Mouse (Mus musculus) kidney, postnatal 25 days (tissue): ENCODE results near the gene Flt3.

Source experiments
- DNase-seq, 2 experiments: peaks; one replicate each; pipeline ENCODE4 v3.0.0; 2021; ENCODE audit warnings: mixed read lengths in 2 of 2

Flt3 gene

DNA sequence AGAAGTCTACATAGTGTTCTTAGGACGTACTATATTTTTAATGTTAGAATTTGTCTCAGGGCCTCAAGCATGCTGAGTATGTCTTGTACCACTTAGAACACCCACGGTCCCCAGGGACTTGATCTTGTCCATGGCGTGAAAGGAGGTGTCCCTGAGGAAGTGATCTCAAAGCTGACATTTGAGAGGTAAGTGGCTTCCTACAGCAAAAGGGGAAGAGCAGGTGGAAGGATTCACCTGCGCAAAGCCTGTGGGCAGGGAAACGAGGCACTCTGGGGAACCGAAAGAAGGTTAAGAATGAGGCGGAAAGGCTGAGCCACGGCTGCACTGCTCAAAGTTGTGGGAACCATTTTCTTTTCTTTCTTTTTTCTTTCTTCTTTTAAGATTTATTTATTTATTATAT, 48.4 kb downstream of the Flt3 start:
- DNase-seq: no peak

GRCm38 (mm10) chr5:147345981-147346380, 54.3 kb downstream of the Flt3 start:
- no peak for DNase-seq

- no peak for DNase-seq
These were observed 56.4 kb downstream of the Flt3 start for GRCm38 (mm10) chr5:147343904-147344303.

DNA sequence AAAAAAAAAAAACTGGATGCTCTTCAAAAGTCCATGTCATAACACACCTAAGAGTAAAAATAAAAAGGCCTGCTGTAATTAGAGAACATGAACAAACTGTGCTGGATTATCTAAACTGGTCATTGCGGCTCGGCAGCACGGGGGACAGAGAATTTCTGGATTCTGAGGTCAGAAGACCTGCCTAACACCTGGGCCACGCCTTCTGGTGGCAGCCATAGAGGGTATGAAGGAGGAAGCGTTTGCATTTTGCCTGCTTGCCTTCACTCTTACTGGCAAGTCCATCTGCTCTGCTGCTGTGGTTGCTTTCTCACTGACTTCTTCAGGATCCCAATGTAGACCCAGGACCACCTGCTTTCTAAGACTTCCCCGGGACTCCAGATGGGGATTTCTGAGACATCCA, 57.4 kb downstream of the Flt3 start:
- DNase-seq: no peak

DNA sequence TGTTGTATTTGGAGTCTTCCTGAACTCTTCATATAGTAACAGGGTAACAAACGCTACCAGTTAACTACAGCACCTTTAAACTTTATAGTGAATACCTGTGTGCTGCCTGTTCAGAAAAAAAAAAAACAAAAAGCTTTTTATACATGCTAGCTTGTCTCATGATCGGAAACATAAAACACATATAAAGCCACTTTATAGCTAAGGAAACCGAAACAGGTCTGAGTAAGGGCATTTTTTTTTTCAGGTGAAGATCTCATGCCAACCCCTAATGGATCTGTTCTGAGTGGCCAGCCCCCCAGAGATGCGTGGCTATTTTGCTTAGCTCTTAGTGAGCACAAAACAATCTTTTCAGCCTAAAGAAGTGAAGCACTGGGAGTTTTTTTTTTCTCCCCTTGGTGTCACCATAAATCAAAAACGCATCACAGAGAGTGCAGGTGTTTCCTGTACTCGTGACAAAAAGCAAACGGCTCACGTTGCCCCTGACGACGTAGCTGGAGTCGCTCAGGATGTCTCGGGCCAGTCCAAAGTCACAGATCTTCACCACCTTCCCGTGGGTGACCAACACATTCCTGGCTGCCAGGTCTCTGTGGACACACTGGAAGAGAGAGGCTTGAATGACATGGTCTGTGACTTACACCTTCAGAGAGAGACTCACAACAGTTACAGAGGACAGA, 59.4 kb downstream of the Flt3 start:
- peak; percentile 11 to 44 for DNase-seq

DNA sequence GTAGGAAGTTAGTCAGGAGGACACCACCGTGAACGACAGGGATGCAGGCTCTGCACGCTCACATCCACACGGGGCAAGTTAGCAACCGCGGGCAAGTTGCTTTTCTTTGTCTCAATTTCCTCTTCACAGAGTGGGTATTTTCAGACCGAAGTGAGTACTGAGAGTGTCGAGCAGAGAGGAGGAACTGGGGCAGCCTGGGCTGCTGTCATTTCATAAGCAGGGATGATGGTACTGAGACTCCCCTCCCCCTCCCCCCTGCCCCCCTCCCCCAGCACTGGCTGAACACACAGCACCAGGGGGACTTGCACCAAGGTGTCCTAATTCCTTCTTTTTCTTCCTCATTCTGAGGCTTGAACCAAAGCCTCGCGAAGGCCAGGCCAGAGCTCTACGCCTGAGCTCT, 60.7 kb downstream of the Flt3 start:
- no peak for DNase-seq

DNA sequence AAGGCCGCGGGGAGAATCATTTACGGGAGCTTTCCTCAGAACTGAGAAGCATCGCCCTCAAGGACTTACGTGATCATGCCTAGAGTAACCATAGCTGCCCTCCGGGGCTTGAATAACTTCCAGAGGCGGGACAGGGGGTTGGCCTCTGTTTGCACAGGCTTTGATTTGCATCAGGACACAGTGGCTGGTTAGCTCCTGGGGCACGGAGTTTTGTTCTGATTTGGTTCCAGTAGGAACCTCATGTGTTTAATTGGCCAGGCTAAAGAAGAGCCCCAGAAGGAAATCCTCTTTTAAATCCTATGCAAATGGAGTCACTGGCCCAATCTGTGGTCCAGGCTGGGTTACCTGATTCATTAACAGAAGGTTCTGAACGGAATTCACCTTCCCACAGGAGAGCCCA, 61.3 kb downstream of the Flt3 start:
- no peak for DNase-seq

- DNase-seq: no peak
These were observed 67.6 kb downstream of the Flt3 start for GRCm38 (mm10) chr5:147332711-147333110.

DNA sequence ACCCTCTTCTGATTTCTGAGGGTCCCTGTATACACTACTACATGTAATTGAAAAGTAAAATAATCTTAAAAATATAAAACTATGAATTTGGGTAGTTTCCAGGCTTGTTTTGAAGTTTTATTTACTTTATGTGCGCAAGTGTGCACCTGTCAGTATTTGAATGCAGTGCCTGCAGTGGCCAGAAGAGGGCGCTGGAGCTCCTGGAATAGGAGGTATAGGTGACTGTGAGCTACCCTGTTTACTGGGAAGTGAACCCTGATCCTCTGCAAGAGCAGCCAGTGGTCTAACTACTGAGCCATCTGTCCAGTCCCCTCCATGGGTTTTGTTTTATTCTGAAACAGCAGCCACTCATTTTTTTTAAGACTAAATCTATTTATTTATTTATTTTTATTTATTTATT, 68.7 kb downstream of the Flt3 start:
- peak in 1 of 2 experiments; percentile 67 for DNase-seq

DNA sequence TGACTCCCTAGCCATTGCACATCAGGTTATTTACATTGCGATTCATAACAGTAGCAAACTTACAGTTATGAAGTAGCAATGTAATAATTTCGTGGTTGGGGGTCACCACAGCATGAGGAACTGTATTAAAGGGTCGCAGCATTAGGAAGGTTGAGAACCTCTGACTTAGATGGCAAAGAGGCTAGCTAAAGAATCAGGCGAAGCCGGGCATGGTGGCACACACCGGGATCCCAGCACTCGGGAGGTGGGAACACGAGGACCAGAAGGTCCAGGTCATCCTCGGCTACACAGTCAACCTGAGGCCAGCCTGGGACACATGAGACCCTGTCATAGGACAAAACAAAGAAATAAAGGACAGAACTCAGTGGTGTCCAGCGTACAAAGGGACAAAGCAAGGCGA, 70.3 kb downstream of the Flt3 start:
- DNase-seq: no peak

- no peak for DNase-seq
These were observed 72.7 kb downstream of the Flt3 start for GRCm38 (mm10) chr5:147327636-147328035.

DNA sequence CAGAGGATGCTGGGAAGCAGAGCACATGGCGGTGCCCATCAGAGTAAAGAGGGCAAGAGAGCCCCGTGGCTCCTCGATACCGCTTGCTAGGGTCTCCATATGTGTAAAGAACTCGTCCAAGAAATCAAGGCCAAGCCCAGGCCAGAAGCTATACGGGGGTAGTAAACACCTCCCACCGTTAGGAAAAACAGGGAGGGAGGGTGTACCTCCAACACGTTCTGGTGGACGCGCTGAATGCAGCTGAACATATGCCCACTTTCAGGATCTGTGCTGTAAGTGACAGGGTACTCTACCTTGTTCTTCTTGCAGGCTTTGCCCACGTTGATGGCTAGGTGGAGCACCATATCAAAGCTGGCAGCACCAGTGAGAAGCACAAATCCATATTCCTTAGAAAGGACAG, 74.4 kb downstream of the Flt3 start:
- no peak for DNase-seq

GRCm38 (mm10) chr5:147323237-147323917, 76.9 kb downstream of the Flt3 start:
- peak; percentile 64 to 83 for DNase-seq

GRCm38 (mm10) chr5:147322183-147322582, 78.1 kb downstream of the Flt3 start, which contains the start of gene Urad:
Gene Urad (minus strand): TSS chr5:147322440.
- no peak for DNase-seq

DNA sequence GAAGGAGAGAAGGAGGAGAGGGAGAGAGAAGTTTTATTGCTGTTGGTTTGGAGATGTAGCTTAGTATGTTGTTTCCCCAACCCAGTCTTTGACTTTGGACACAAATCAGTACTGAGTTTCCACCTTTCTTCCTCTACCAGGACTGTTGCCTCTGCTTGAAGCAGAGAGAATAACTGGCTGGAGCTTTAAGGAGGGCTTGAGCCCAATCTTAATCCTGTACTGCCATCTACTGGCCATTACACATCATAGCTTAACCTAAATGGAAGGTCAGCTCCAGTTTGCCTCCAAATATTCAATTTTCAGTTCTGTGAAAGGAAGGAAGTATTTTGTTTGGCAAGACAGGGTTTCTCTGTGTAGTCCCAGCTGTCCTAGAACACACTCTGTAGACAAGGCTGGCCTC, 80.6 kb downstream of the Flt3 start:
- peak; percentile 20 for DNase-seq

- DNase-seq: peak in 1 of 2 experiments; percentile 20
These were observed 82.3 kb downstream of the Flt3 start for GRCm38 (mm10) chr5:147317991-147318390.

DNA sequence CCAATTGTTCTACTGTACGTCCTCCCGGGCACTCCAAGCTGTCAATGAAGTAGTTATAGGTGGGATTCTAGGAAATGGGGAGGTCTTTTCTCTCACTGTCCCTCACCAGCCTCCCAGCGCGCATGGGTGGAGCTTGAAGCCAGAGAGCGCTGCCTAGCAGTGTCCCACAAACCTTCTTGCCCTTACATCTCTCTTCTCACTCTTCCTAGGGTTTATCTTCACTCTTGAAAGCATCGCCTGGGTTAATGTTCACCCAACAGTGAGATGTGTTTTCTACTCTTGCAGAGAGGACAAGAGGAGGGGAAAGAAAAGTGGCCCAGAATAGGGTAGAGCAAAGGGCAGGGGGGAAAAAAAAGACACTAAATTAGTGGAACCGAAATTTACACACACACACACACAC, 83.0 kb downstream of the Flt3 start:
- DNase-seq: no peak

DNA sequence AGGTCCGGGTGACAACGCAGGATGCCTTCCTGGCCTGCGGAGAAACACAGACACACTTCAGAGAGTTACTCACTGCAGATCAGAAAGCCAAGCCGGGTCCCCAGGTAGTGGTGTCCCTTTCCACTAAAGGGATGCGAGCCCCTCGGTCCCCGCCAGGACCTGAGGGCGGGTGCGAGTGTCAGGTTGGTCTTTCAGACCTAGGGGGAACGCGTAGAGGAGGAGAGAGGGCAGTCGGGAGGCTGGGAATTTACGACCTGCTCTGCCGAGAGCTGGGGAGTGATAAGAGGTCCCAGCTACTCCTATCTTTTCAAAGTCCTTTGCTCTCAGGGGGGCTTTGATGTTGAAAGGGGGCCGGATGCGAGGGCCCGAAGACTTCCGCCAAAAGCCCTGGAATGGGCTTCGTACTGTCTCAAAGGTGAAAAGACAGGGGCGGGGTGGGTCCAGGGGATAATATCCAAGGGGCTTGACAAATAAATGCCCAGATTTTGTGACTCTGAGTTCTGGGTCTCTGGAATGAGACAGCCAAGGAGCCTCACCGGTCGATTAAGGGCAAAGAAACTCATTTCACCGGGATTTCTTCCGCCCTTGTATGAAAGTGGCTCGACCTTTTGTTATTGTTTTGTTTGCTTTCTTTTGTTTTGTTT, 84.7 kb downstream of the Flt3 start:
- DNase-seq: no peak

DNA sequence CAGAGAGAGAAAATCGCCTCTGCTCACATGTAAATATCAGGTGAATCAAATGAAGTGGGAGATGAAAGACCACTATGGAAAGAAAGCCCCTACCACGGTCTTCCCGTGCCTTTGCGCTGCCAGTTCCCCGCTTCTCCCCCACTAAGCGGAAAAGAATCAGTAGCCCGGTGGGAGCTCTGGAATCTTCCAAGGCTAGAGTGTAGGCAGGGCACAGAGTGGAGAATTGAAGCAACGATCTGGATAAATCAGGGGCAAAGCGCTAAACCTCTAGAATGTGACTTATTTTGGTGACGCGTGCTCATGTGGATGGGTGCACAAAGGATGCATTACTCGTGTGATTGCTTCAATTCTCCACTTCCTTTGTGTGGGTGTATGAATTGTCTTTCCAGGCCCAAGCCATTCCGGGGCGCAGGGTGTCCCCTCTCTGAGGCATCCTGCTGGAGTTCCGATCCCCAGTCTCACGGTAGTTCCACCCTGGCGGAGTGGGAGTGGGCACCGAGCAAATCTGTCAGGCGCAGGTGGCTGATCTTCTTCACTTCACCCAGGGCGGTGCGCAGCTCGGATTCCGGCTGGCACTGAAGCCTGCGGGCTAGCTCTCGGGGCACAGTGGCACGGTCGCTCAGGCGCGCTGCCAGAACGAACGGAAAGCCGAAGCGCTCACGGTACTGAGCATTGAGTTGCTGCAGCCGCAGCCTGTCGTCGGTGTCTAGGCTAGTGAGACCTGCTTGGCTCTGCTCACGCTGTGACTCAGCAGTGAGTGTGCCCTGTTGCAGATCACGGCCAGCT, 85.5 kb downstream of the Flt3 start:
- DNase-seq: no peak

- peak in 1 of 2 experiments; percentile 11 for DNase-seq
These were observed 87.2 kb downstream of the Flt3 start for GRCm38 (mm10) chr5:147312830-147313685.

- DNase-seq: no peak
These were observed 90.5 kb downstream of the Flt3 start for GRCm38 (mm10) chr5:147309786-147310185.

DNA sequence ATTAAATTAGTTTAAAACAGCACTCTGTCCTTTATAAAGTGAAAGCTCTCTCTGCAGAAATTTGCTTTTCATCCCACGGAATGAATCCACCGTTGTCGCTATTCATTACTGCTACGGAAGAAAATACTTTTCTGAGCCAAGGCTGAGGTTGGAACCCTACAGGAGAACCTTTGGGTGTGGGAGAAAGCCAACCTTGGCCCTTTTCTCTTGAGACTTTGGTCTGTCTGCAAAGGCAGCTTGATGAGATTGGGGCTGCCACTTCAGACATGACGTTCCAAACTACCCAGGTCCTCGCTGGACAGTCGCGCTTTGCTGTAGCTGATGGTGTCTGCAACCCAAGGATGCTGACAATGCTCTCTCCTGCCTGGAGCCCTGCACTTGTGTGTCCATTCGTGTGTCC, 91.8 kb downstream of the Flt3 start:
- DNase-seq: no peak
